Mouse (Mus musculus) kidney, postnatal 14 days (tissue): ENCODE measurements around the gene Tspan1.
A peak's percentile ranks its signal among the peaks of the same experiment; 100 is the strongest.

Experiments used
- DNase-seq: peaks from one replicate; pipeline ENCODE4 v3.0.0; 2022; ENCODE audit warnings: mixed read lengths

Gene Tspan1

GRCm38 (mm10) chr4:116123602-116124519, 43.5 kb downstream of the Tspan1 start, which contains the start of the genes Rad54l and Pomgnt1:
Rad54l (minus strand) TSS chr4:116123690.
Pomgnt1 (plus strand) TSS chr4:116123840.
- peak; percentile 91 for DNase-seq

GRCm38 (mm10) chr4:116122762-116123161, 44.6 kb downstream of the Tspan1 start:
- no peak for DNase-seq
